ENCODE assay signal across 35 mouse cellular contexts in the genomic region with DNA sequence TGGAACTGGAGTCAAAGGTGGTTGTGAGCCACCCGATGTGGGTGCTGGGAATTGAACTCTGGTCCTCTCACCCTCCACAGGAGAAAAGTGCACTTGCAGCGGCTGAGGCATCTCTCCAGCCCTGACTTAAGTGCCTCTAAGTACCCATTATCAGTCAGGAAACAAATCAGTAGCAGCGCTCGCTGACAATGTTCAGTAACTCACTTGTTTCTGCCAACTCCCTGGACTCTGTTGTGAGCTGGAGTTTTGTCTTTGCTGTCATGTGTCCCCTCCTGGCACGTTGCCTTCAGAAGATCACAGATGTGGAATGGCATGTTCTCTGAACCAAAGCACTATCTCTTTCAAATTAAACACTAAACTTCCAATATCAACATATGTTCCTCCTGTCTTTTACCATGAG. TPM values are rescaled to one million over a fixed set of nuclear protein-coding genes. Genes with fewer than 3 reads are reported as not detected.
"Had no signal": no experiment of that assay in that cellular context is flagged by ENCODE, and none has a peak within 500 bp of the region (broad histone marks: within the 10 kb centered on the region; RNA-seq: fewer than 3 reads in every experiment).

No protein-coding gene starts in this region.

- H3K36me3 ChIP-seq: heart, embryonic 13.5 days; heart, embryonic 15.5 days; hindbrain, embryonic 13.5 days; hindbrain, embryonic 15.5 days; kidney, embryonic 15.5 days; limb, embryonic 13.5 days; limb, embryonic 15.5 days; liver, embryonic 12.5 days had no signal

- H3K9ac ChIP-seq: forebrain, postnatal 0 days; heart, embryonic 13.5 days; heart, embryonic 15.5 days; hindbrain, embryonic 13.5 days; hindbrain, embryonic 15.5 days; kidney, embryonic 15.5 days; limb, embryonic 13.5 days; limb, embryonic 15.5 days; liver, embryonic 12.5 days; liver, embryonic 14.5 days had no signal

- H3K4me2 ChIP-seq: heart, embryonic 13.5 days; heart, embryonic 15.5 days; hindbrain, embryonic 13.5 days; hindbrain, embryonic 15.5 days; kidney, embryonic 15.5 days; limb, embryonic 13.5 days; limb, embryonic 15.5 days; liver, embryonic 12.5 days had no signal

- H3K4me3 ChIP-seq: heart, adult 2 months; heart, embryonic 13.5 days; heart, embryonic 15.5 days; hindbrain, embryonic 13.5 days; hindbrain, embryonic 15.5 days; kidney, embryonic 15.5 days; limb, embryonic 13.5 days; limb, embryonic 15.5 days; liver, embryonic 12.5 days had no signal

- H3K27ac ChIP-seq: heart, adult 2 months; heart, embryonic 13.5 days; heart, embryonic 15.5 days; hindbrain, embryonic 13.5 days; hindbrain, embryonic 15.5 days; hindbrain, postnatal 0 days; kidney, embryonic 15.5 days; kidney, postnatal 0 days; limb, embryonic 13.5 days; limb, embryonic 15.5 days; liver, embryonic 12.5 days; liver, embryonic 14.5 days had no signal

- ATAC-seq: forebrain, postnatal 0 days; hindbrain, postnatal 0 days; intestine, embryonic 16.5 days; liver, embryonic 12.5 days had no signal

- H3K9me3 ChIP-seq: heart, embryonic 13.5 days; heart, embryonic 15.5 days; hindbrain, embryonic 13.5 days; hindbrain, embryonic 15.5 days; kidney, embryonic 15.5 days; limb, embryonic 13.5 days; limb, embryonic 15.5 days; liver, embryonic 12.5 days had no signal

- DNase-seq: forebrain, postnatal 0 days; gastrocnemius, postnatal 10 days; gastrocnemius, postnatal 36 days; kidney, adult 11 months; kidney, adult 2 months; kidney, adult 9 months; kidney, postnatal 14 days; kidney, postnatal 36 days; layer of hippocampus, adult 9-11 months; layer of hippocampus, postnatal 36 days; left cerebral cortex, postnatal 4 days had no signal

RNA-seq across cellular contexts. Expression of a gene that starts 33.8 kb away (rescaled TPM):
- total RNA-seq: heart, adult 2 months; hematopoietic stem cell, adult 5-6 weeks; layer of hippocampus, adult 18-20 months; layer of hippocampus, adult 8-10 months; layer of hippocampus, postnatal 14 days; layer of hippocampus, postnatal 36 days; left cerebral cortex, adult 18-20 months; left cerebral cortex, adult 8-10 months; left cerebral cortex, postnatal 10 days; left cerebral cortex, postnatal 25 days; liver, adult 2 months had no signal
- polyA plus RNA-seq: hindbrain, embryonic 11.5 days; hindbrain, postnatal 0 days; intestine, embryonic 16.5 days; kidney, adult 2 months; kidney, embryonic 15.5 days; limb, embryonic 13.5 days; liver, adult 2 months; liver, embryonic 12.5 days; liver, embryonic 14.5 days; liver, embryonic 16.5 days had no signal
